Mouse (Mus musculus) CD4-positive, CD25-positive, alpha-beta regulatory T cell, adult 4 months (primary cell): ENCODE results near the gene Fam186b. TPM values are rescaled to one million over a fixed set of nuclear protein-coding genes. Genes with fewer than 3 reads are reported as not detected.
A peak's percentile ranks its signal among the peaks of the same experiment; 100 is the strongest.

Source experiments
- ATAC-seq: one replicate; pipeline ENCODE4 v1.8.0; 2017
- polyA plus RNA-seq, 2 experiments: library from polyadenylated mRNA; unstranded; fragments of 100-300 nt; shearing (Covaris generic); gene quantifications; one replicate each; pipeline ENCODE4 v1.2.1; 2017

Fam186b gene
- polyA plus RNA-seq, 2 experiments from 2014 or later, result 0.16 to 0.18 TPM

DNA sequence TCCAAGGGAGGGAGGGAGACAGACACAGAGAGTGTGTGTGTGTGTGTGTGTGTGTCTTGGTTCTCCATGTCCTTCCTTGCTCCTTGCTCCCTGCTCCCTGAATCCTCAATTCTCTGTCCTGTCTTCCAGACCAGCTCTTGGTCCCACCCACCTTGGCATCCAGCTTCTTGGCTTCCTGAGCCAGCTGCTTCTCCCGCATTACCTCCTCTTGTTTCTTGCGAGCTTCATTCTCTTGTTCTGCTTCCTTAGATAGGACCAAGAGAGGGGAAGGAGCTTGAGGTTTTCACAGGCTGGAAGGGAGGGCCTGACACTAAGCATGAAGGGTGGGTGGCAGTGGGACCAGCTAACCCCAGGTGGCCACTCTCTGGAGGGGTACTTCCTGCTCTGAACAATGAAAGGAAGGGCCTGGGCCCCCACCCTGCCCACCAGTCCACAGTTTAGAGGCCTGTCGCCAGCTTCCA is 23.8 kb upstream of the Fam186b start:
- ATAC-seq, result no peak

DNA sequence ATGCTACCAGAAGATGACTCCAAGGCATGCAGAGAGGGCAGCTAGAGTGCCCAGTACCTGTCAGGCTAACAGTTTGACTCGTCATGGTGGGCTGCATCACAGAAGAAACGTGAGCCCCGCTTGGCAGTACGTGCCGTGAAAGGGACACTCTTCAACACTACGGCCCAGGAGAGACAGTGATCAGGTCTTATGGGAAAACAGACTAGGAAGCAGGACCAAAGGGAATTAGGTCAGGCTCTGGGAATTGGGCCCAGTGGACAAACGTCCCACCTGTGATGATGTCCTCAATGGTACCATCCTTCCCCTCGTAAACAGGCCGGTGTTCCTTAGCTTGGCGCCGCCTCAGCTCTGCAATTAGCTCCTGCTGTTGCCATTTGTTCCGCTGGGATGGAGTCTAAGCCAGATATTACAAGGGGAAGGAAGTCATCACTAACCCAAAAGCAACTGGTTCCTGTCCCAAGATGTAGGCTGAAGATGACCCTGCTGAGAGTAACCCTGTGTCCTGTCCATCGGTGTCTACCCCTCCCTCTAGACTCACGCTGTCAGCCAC is 23.2 kb upstream of the Fam186b start:
- ATAC-seq, result no peak

DNA sequence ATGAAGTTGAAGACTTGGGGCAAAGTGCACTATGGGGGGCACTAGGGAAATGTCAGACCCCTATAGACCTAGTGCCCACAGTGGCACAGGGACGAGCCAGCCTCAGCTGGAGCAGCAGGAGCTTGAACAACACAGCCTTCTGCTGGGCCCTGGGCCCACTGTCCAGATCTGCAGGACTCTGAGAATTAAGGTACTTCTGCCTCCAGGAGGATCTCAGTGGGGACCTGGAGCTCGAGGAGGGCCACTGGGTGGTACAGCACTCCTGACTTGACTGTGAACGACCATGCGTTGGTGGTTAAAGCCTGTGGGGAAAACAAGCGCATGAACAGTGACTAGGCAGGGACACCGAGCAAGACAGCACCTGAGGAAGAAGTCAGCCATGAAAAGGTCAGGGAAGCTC is 22.4 kb upstream of the Fam186b start:
- no peak for ATAC-seq

DNA sequence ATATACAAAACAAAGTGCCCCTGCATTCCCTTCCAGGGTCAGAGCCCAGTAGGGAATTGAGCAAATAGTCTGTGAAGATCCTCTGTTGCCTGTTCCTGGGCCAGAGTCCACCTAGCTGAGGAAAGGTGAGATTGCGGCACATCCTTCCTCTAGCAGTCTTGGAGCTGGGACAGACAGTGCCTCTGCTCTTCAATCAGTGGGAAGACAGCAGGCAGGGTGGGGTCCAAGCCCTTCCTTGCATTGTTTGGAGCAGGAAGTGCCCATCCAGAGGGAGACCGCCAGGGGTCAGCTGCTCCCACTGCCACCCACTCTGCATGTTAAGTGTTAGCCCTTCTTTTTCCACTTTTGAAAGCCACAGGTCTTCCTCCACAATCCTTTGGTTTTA is 21.6 kb upstream of the Fam186b start:
- ATAC-seq, result no peak

DNA sequence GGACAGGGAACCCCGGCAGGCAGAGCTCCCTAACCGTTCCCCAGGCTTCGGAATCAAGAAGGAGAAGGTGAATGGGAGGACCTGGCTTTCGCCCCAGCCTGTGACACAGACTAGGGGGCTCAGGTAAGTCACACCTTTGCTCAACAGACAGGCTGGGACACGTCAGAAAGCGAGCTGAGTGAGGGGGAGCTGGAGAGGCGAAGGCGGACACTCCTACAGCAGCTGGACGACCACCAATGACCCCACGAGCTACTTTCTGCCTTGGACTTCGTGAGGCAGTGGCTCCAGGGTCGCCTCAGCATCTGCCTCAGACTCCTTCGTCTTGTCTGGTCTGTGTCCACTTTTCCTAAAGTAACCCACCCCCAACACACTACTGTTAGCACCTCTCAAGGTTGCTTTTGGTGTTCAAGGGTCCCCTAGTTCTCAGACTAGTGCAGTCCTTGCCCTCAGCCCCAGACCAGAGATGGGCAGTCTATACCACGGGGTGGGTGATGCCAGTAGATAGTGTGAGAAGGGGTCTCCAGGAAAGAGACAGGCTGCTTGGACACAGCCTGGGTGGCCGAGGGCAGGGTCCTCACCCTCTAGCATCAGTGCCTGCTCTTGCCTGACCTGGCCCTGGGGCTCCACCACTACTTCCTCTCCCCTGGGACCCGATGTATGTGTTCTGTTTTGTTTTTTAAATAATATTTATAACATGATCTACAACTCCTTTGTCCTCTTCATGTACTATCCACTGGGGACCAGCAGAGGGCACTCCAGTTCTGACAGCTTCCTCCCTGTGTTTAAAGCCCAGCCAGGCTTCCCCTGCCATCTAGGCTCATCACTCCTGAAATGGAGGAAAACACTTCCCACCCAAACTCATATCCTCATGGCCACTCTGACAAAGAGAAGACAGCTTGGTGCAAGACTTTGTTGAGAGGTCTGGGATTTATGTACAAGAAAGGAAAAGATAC is 20.9 kb upstream of the Fam186b start:
- ATAC-seq, result peak; percentile 82

DNA sequence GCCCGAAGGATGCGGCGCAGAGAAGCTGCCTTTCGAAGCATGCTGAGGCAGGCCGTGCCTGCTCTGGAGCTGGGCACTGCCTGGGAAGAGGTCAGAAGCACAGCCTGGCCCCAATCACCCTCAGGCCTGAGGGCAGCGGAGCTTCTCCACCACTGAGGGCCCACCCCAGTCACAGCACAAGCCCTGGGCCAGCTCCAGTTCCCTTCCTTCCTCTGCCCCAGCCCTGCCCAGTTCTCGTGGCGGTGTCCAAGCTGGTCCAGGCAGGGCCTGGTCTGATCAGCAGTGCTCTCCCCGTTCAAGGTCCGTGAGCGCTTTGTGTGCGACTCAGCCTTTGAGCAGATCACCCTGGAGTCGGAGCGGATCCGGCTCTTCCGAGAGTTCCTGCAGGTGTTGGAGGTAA is 19.2 kb upstream of the Fam186b start:
- no peak for ATAC-seq

DNA sequence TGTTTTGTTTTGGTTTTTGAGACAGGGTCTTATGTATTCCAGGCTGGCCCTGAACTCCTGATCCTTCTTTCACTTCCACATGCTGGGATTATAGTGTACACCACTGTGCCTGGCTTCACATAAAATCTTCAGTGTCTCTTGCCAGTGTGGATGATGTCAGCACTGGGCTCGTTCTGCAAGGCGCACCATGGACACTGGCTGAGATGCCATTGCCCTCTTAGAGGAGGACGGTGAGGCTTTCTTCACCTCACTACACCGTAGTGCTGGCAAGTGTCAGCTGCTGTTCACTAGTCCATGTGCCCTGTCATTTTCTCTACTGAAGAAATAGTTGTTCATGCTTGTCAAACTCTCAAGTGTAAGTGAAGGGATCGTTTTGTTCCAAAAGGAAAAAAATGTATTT is 14.9 kb upstream of the Fam186b start:
- ATAC-seq, result no peak

DNA sequence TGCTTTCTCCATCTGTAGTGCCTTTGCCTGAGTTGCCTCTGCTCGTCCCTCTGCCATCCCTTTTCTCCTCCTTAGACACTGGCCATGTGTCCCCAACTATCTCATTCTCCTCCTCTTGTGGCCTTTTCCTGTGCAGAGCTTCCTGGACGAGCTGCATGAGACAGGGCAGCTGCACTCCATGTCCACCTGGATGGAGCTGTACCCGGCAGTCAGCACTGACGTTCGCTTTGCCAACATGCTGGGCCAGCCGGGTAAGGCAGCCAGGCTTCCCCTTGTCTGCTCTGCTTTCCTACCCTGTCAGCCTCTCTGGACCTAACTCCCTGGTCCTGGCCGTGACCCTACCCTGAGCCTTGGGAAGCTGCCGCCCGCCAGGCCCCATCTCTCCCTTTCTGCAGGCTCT is 13.9 kb upstream of the Fam186b start:
- ATAC-seq, result no peak

DNA sequence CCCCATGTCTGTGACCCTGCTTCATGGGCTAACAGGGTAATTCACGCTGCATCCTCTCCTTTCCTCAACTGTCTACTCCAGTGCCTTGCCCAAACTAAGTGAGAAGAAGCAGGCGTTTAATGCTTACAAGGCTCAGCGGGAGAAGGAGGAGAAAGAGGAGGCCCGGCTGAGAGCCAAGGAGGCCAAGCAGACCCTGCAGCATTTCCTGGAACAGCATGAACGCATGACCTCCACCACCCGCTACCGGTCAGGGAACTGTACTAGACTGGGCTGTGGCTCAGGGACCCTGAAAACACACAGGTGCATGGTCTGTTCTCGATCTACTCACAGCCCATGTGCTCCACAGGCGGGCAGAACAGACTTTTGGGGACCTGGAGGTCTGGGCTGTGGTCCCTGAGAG is 11.8 kb upstream of the Fam186b start:
- no peak for ATAC-seq

DNA sequence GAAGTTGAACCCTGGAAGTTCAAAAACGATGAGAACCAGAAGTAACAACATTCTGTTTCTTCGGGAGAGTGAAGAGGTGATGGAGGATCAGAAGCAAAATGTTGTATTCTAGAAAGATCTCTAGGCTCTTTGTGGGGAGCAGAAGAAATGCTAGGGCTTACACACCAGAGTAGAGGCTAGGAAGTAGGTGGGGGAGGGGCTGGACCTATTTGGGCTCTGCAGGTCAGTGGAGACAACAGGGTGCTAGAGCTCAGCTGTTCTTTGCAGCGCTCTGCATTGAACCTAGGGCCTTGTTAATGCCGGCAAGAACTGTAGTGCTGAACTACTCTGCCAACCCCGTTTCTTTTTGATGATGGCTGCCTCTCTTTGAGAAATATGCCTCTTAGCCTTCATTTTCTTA is 525 bp upstream of the Fam186b start:
- ATAC-seq, result no peak

DNA sequence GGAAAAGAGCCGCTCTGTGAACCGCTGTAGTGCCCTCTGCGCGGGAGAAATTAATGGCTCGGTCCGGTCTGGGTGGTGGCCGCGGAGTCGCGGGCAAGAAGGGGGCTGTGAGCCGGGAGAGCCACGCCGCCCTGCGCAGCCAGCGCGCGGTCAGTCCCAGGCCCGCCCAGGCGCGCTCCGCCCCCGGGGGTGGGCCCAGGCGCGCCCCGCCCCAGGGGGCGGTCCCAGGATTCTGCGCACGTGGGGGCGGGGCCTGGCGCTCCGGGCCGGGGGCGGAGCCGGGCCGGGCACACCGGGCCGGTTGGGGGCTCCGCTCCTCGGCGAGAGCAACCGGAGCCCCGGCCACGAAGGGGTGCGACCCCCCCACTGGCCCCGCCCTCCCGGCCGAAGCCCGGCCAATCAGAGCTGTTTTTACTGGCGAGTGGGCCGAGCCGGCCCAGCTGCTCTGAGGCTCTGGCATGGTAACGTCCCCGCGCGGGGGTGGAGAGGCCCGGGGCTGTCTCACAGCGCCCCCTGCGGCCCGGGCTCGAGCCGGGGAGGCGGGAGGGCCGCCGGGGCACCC is 794 bp downstream of the Fam186b start, which contains the start of gene Prpf40b:
Gene Prpf40b (plus strand): TSS at position 275 of the 562 bp plus-strand sequence.
- ATAC-seq, result peak; percentile 83

DNA sequence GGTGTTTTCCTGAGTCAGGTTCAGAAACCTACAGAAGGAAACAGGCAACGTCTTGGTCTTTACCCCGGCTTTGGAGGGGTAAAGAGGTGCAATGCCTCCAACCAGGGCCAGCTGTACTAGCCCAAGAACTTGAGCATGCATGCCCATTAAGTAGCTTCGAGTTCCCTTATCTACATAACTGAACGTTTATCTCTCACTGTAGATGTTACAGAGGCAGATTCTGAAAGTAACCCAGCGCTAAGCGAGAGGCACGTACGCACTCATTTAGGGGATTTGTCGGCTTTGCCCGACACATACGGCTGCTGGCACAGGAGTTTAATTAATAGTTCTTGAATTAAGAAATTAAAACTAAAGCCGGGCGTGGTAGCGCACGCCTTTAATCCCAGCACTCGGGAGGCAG is 1.4 kb downstream of the Fam186b start:
- peak; percentile 49 for ATAC-seq

DNA sequence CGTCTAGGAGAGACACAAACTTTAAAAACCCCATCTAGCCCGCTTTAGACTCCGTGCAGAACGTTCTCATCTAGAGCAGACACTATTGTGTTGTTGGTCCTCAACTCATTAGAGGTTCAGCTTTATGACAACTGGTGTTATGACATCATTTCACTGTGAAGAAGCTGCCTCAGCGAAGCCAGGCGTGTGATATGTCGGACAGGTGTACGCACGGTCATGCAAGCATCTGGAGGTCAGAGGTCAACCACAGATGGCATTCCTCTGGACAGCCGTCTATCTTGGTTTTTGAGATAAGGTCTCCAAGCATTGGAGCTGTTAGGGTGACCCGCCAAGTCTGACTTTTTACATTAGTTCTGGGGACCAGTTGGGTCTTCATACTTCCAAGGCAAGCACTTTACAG is 5.1 kb downstream of the Fam186b start:
- ATAC-seq, result no peak

DNA sequence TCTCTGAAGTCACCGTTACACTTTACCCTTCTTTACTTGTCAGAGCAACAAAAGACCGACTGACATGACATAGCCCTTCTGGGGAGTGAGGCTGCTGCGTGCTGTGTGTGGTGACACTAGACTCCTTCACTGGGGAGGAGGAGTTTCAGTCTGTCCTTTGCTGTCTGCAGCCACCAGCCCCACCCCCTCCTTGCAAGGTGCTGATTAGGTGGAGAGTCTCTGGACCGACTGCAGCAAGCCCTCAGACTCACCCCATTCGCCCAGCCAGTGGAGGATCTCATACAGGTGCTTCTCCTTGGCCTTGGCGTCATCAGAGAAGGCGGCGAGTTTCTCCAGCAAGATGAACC is 10.5 kb downstream of the Fam186b start:
- no peak for ATAC-seq

DNA sequence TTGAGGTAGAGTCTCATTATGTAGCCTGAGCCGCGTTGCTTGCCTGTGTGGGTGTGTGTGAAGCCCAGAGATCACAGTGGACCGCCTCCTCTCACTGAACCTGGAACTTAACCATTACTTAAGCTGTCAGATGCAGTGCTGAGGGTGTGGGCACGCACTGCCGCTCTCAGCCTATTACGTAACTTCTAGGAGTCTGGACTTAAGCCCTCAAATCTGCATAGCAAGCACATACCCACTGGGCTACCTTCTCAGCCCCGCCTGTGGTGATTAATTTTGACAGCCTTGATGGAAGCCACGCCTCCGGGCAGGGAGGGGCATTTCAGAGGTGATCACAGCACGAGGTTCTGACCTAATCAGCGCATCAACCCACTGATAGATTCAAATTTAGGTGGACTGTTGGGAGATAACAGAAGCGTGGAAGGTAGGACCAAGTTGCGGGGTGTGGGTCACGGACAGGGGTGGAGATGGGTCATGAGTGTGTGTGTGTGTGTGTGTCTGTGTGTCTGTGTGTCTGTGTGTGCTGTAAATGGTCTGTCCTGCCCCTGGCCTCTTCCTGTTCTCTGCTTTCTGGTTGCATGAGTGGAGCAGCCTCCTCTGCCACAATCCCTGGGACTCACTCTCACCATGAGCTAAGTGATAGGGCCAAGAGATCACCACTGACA is 11.0 kb downstream of the Fam186b start:
- ATAC-seq, result peak; percentile 39

DNA sequence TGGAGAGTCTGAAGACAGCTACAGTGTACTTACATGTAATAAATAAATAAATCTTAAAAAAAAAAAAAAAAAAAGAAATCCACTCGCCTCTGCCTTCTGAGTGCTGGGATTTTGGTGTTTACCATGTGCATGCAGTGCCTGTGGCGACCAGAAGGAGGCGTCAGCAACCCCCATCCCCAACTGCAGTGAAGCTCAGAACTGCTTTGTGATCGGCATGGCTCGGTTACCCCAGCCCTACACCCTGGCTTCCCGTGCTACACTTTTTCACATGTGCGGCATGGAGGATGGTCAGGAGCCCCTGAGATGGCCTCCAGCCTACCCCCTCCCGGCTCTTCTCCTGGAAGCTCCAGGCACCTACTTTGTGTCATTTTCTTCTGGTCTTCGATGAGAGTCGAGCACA is 12.2 kb downstream of the Fam186b start:
- ATAC-seq, result no peak

DNA sequence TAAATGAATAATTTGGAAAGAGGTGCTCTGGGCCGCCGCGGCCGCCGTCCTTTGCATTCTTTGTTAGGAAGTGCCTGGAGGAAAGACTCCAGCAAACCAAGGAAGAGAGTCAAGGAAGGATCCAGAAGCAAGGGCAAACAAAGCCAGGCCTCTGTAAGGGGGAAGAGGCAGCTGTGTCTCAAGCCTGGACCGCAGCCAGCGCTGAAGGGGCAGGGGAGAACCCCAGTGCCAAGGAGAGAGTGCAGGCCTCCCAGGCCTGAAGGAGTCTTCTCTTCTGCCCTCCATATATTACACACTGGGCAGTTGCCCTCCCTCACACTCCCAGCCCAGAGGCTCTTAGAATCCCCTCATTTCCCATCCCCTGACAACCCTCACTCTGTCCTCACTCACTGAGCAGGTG is 17.4 kb downstream of the Fam186b start:
- ATAC-seq, result no peak

DNA sequence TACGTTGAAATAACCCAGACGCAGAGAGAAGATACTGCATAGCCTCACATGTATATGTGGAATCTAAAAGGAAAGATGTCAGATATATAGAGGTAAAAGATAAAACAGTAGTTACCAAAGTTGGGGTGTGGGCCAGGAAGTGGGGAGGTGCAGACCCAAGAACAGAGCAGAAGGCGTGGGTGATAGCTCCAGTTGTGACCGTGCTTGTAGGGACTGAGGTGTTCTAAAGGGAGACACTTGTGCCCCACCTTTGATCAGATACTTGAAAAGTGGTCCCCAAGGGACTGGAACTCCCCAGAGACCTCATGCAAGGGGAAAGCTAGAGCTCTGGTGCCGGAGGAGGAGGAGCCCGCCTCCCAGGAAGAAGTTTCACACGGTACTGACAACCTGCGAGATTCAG is 19.6 kb downstream of the Fam186b start:
- peak; percentile 81 for ATAC-seq

DNA sequence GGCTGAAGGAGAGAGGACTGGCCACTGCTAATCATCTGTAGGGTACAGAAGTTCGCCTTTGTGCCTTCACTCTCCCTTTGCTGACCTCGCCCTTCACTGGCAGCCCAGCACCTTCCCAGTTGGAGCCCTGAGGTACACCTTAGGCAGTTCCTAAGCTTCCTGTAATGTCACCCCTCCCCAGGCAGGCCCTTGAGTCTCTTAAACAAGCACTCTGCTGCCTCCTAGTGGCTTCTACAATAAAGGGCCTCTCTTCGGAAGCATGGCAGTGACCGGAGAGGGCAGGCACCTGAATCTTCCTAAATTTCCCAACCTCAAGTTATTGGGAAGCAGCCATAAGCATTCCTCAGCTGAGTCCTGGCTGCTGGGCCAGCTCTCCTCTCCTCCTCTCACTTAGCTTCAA is 30.0 kb downstream of the Fam186b start:
- peak; percentile 79 for ATAC-seq

DNA sequence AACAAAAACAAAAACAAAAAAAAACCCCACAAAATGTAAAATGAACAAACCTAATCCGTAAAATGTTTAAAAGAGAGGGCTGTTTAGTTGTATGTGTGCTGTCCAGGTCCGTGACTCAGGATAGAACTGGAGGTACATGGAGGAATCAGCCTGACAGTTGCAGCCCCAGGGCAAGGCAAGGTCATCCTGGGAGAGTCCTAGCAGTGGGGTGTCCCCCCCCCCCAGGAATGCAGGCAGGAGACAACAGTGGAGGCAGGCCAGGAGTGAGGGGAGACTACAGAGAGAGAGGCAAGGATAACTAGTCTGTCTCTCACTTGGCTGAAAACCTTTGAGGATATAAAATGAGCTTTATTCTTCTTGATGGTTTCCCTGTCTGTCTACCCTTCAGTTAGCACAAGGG is 31.3 kb downstream of the Fam186b start:
- no peak for ATAC-seq

DNA sequence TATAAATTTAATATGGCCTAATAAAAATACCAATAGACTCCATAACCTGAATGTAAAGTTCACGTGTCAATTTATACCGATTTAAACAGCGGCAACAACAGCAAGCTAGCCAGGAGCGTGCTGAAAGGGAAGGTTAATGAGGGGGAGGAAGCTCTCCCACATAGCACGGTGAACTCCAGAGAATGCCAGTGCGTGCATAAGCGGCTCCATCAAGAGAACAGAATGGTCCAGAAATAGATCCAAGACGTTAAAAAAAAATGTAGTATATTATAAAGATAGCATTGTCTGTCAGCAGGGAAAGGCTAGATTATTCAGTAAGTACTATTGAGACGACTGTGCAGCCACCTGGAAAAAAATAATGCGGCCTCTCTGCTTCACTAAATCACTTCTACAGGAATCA is 33.0 kb downstream of the Fam186b start:
- no peak for ATAC-seq

DNA sequence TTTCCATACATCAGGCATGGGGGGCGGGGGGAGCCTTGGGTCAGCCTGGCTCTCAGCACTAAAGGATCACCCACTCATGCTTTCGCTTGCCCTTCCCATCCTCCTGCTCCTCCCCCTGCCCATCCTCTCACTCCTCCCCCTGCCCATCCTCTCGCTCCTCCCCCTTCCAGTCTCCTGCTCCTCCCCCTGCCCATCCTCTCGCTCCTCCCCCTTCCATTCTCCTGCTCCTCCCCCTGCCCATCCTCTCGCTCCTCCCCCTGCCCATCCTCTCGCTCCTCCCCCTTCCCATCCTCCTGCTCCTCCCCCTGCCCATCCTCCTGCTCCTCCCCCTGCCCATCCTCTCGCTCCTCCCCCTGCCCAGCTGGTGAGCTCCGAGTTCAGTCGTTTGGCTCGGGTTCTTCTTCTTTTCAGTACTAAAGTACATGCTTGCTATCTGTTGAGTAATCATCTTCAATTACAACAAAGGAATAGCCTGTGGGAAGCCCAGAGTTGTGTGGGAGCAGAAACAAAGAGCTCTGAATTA is 35.9 kb downstream of the Fam186b start:
- no peak for ATAC-seq

DNA sequence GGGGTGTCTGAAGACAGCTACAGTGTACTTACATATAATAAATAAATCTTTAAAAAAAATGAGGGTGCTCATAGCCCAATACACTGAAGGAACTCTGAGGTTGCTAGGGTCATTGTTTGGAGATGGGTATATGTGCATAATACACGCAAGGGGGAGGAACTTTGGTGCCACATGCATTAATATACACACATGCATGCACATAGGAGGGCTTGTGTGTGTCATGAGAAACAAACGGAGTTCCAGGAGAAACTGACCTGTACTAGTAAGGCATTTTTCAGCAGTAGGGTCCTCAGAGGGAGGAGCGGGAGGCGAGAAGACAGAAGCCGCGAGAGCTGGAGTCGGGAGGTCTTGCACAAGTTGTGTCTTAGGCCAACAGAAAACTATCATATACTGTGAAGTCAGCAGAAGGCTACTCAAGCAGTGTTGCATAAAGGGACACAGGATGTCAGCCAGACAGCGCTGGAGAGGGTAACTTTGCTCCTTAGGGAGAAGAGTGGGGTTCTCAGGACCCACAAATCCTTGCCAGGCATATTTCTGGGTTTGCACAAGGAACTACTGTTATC is 36.4 kb downstream of the Fam186b start:
- ATAC-seq, result no peak
